Mouse (Mus musculus) kidney, postnatal 36 days (tissue): ENCODE results near the gene F3.

Experiments
- DNase-seq, 2 experiments: peaks; one replicate each; pipeline ENCODE4 v3.0.0; 2021 to 2022; ENCODE audit warnings: mixed read lengths in 2 of 2

The F3 gene

DNA sequence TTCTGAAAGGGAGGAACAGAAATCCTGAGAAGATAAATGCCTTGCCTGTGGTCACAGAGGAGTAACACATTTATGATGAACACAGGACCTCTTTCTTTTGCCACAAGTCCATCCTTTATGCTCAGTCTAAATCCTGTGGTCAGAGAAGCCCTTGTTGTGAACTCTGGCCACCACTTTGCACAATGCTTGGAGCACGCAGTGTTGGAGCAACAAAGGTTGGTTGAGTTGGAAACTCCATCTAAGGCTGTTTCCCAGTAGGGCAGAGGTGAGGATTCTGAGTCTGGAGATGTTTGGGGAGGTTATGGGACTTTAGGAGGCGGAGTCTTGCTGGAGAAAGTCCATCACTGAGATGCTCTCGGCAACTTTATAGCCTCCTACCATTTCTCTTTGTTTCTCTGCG, 16.2 kb upstream of the F3 start:
- DNase-seq, result no peak

DNA sequence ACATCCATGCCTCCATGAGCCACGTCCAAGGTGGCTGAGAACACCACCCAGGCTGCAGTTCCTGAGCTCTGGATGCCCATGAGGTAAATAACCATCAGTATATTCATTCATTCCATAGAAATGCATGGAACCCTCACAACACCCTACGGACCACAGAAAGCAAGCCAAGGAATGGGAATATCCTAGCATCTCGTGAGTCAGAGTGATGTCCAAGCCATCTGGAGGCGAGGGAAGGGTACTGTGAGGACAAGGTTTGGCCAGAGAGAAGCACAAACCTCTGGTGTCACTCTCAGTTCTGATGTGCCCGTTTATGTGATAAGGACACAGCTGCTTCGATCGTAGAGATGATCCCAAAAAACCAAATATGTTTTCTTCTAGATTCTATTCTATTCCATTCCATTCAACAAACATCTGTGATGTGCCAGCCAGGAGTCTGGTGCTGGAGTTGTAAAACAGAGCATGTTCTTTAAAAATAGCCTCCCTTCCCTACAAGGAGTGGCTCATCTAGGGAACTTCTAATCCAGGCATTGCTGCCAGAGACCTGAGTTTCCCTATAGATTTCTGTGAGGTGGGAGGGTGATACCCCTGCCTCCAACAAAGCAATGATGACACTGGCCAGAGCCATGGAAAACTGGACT, 12.3 kb upstream of the F3 start:
- DNase-seq, result no peak

DNA sequence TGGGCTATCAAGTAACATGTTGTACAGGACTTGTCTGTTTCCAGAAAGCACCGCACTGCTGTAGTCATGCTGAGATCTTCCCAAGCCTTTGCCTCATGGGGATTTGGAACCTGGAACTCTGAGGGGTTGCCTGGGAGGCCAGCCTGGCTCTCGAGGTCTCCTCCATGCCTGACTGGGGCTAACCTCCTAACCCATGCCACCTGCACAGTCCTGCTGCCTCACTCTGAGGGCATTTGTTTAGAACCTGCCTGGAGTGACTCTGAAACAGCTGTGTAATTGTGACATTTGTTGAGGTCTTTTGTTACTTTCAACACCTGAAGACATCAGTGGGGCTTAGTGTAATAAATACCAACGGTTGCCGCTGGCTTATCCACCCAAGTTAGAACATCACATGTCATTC, 11.1 kb upstream of the F3 start:
- no peak for DNase-seq

DNA sequence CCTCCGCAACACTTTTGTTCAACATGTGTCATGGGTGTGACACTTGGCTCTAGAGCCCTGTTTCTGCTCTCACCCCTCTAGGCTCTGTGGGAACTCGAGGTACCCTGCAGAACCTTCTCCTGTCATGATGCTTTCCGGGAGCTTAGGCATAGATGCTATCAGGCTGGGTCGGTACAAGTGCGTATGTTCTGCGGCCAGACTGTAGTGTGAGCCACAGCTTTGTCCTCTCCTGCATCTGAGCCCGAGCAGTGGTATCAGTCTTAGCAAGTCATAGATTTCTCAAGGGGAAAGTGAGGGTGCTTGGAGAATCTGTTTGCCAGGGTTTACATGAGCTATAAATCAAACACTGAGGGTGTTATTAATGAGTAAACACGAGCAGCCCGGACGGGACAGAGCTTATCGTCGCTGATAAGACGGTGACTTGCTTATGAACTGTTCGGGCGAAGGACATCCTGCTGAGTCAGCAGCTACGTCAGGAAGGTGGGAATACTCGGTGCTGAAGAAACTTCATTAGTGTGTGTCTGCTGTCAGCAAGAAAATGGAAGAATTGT, 10.1 kb upstream of the F3 start:
- DNase-seq, result no peak

DNA sequence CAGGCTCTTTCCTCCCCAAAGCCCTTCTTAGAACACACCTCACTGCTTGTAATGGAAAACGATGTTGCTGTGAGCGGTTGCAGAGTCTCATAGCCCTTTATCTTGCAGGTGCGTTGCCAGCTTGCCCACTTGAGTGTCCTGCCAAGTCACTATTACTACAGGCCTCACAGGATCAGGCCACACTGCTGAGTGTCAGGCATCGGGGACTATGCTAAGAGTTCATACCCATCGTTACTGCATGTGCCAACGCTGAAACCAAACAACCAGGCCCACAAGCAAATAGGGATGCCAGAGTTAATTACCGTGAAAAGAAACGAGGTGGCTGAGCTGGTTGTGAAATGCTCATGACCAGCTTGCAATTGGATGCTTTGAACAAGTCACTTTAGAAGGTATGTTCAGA, 9.5 kb upstream of the F3 start:
- peak; percentile 26 to 55 for DNase-seq

DNA sequence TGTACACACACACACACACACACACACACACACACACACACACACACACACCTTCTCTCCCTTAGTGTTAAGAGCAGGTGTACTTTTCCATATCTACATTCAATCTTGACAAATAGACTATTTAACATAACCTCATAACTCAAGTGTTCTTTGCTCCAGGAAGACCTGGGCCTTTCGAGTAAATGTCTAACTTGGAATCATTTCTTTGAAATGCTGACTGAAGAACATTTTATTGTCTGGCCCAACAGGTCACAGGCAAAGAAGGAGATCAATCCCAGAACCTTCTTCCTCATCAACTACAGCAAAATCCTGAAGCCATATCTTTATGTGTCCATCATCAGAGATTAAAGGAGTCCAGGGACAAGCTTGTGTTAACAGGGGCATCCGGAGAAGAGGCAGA, 8.9 kb upstream of the F3 start:
- DNase-seq, result no peak

DNA sequence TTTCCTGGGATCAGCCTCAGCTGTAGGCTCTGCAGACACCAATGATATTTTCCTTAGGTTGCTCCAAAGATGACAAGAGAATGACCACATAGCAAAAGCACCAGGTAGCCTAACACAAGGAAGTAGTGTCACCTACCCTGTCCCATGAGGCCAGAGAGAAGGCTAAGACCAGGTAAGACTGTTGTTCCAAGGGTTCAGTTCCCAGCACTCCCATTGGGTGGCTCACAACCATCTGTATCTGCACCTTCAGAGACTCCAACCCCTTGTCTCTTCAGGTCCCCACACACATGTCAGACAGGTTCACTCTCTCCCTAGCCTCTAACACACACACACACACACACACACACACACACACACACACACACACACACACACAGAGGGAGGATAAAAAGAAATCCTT, 8.0 kb upstream of the F3 start:
- DNase-seq, result no peak

DNA sequence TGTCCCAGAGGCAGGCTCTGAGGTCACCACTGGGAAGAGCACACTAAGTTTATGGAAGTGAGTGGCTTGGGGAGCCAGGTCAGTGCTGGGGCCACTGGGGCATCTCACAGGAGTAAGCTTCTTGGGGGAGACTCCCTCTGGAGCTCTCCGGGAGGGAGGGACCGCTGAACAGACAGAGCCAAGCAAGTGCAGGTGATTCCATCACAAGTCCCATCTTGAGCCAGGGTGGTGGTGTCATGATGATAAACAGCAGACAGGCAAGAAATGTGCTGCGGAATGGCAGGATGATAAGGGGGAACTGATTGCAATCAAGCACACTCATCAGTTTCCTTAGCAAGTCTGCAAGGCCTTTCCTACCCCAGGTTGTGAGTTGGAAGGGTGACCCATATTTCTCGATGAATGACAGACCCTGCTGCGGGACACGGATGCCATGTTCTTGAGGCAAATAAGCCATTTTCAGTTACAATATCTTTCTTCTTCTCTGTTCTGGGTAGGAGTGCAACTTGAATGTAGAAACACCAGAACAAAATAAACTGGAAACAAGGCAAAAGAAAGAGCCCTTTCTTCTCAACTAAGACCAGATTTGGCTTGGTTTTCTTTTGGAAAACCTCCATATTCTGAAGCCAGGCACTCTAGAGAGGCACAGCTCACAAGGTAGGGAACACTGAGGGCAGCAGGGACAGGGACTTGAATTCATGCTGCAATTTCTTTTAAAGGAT, 7.4 kb upstream of the F3 start:
- DNase-seq, result no peak

DNA sequence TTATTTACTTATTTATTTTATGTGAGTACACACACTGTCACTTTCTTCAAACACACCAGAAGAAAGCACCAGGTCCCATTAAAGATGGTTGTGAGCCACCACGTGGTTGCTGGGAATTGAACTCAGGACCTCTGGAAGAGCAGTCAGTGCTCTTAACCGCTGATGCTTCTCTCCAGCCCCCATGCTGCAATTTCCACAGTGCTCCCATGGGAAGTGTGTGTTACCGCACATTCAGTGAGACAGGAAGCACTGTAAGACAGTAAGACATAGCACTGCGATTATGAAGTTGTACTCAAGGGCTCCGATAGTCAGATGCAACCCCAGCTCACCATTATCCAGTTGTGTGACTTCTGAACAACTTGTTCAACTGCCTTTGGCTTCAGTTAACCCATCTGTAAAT, 6.9 kb upstream of the F3 start:
- no peak for DNase-seq

DNA sequence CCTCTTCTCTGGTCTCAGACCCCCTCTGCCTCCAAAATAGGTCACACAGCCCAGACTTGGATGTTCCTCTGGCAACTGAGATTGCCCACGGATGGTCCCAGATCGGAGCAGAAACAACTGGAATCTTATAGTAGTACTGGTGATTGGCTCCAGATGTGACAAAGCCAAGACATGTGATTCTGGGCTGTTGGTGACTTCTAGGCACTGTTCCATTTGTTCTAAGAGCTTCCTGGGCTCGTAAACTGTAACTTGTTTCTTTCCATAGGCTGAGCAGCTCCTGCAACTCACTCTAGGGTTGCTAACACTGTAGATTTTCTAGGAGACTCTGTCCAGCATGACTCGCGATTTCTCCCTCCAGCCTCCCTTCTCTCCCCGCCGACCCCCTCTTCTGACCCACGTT, 4.7 kb upstream of the F3 start:
- no peak for DNase-seq

DNA sequence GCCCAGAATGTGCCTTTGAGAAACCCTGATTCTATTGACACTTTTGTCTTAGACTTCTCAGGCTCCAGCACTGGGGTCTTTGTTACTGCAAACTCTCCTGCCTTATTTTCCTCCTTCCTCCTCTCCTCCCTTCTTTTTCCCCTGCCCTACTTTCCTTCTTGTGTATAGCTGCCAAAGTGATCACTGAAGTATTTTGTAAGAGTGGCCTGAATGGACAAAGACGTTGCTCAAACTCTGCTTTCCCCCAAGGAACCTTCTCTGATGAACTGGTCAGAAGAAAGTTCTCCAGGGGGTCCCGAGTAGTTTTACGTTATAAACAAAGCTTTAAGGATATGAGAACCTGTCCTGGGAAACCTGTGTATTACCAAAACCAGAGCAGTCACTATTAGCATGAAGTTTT, 3.6 kb upstream of the F3 start:
- DNase-seq, result no peak

DNA sequence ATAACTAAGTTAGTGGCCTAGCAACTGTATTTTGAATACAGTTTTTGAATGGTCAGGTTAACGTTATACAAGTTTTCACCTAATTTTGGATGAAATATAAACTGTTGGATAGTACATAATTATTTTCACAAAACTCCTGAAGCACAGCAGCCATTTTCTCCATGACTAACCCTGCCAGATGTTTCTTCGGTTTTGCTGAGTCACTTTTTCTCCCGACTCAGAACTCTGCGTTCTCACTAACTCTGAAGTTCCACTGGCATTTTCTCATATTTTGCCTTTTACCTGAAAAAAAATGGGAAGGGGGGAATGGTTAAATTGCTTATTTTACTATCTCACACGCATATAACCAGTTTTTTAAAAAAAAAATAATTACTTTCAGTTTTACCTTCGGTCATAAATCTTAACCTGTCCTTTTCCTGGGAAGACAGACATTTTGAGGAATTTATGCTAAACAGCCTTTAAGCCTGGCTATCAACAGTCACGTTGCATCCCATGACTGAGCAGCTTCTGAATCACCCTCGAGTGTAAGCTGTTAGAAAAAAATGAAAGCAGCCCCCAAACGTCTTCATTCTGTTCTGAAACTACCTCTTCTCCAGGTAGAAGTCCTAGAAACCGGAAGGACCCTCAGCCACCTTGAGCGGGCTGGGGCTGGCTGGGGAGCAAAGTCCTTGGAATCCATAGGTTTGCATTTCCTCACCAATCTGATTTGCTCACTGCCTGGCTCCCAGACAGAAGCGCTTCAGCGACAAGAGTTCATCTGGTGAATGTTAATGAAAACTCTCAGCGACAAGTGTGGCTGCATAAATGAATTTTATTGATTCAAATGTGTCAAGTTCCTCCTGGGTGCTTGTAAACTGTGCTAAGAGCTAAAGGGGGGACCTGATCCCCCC, 2.3 kb upstream of the F3 start:
- no peak for DNase-seq

DNA sequence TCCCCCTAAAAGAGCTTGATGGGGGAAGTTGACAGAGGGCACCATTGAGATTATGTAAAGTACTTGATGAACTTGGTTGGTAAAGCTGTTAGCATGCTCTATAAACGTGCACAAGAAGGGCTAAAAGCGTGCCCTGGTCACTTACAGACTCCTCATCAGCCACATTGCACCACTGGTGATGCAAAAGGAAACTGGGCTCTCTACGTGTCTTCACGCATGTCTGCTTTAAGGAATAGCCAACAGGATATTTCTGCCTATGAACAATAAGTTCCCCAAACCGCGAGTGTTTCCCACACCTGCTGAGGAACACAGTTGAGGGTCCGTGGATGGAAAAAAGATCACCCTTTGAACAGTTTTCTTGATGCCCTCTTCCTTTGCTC, 1.7 kb upstream of the F3 start:
- DNase-seq, result no peak

DNA sequence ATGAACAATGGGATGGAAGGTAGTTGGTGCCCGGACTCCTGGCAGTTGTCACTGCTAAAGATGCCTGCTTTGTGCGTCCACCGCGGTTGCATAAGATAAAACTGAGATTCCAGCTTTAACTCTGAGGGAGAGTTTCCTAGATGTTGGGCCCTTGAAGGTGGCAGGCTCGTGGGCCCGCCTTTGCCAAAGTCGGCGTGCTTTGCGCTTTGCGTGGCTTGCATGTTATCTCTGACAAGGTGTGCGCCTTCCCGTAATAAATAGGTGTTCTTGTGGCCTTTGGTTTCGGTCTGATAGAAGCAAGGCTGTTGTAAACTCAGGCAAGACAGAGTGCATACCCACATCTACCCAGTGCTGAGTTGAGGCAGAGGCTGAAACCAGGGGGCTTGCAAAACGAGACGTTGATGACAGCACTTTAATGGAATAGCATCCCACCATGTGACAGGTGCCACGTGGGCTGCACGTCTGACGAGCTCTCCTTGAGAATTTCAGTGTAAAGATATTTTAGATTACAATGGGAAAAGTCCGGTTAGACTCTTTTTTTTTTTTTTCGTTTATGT, 709 bp downstream of the F3 start:
- no peak for DNase-seq

DNA sequence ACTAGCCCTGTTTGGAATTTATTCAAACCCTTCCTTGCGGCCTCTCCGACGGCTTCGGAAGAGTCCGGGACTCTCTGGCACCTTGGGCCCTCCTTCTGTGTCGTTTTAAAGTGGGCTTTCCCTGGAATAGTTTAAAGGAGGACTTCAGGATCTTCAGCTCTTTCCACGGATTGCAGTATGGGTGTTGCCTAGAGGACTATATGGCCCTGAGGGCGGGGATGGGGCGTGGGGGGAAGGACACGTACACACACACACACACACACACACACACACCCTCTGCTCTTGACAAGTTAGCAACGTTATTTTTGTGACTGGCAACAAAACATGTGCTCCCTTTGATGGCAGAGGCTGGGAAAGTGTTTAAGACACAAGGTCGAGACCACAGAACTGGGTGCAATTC, 1.2 kb downstream of the F3 start:
- no peak for DNase-seq

DNA sequence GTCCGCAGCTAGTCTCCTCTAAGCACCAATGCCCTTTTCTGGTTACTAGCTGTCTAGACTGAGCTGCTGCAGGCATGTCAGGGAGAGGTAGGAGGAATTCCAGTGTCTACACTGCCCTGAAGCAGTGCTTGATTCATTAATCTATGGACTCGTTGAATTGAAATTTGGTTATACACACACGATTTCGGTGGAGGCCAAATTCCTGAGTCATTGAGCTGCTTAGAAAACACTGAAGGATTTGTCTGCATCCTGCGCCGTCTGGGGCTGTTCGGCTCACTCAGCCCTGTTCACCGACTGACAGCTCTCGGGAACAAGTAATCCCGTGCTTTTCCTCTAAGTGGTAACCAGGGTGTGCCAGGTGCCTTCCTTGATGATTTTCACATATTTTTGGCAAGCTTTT, 2.3 kb downstream of the F3 start:
- DNase-seq, result no peak

DNA sequence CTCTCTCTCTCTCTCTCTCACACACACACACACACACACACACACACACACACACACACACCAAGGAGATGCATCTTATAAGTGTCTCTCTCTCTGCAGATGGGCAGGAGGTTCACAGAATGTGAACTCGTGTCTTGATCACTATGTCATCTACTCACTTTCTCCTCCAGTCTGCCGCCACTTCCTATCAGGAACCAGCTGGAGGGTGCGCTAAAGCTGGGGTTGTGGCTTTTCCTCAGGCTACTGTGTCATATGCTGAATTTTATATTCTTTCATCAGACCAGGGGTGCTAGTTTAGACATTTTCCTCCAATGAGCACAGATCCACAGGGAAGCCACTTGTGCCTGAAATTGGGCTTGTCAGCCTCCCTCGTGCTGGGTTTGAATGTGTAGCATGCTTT, 6.3 kb downstream of the F3 start:
- no peak for DNase-seq

DNA sequence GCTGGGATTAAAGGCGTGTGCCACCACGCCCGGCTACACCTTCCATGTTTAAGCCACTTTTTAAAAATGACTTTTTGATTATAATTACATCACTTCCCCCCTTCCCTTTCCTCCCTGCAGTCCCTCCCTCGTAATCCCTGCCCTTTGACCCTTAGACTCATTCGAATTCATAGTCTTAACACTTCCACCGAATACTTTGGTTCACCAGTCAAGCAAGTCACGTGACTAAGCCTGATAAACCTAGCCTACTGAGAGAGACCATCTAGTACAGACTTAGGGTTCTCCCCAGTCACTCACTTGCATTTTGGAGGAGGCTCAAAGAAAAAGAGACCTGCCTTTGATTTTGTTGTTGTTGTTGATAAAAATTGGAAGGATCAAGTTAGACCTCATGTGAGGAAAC, 12.2 kb downstream of the F3 start:
- DNase-seq, result peak in 1 of 2 experiments; percentile 26

DNA sequence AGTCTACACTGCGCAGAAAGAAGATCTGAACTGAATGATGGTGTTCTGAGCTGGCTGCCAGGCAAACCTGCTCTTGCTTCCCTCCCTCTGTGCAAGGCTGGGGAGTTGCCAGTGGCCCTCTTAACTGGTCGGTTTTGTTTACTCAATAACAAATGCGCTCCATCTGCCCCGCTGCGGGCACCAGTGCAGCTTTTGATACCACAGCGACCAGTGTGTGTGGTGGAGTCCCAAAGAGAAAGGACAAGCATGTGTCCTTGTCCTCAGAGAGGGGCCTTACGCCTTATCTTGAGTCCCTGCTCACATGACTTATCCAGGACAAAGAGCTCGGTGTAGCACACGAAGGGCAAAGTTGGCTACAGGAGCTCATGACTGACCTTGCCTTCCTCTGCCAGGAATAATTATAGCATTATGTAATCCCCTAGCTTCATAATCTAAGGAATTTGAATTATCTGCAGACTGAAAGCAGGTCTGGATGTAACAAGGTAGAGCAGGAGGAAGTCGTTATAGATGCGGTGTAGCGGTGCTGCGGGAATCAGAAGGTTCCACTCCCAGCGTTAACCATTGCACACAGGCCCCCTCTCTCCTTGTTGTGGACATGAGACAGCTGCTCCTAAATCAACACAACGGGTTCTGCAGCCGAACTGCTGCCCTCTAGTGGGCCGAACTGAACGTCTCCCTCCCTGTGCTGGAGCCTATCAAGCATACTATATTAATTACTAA, 12.8 kb downstream of the F3 start:
- DNase-seq, result peak; percentile 87 to 91

DNA sequence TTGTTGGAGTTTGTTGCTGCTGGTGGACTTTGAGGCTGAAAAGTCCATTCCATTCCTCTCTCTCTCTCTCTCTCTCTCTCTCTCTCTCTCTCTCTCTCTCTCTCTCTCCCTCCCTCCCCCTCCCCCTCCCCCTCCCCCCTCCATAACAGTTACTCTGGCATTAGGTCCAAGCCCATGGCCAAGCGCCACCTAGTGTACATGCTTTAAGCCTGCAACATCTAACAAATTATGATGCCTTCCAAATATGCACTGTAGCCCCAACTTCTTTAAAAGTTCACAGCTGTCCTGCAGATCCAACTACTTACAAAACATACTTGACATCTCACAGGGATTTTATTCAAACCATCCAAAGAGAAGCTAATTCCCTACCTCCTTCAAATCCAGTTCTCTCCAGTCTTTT, 14.1 kb downstream of the F3 start:
- DNase-seq, result peak in 1 of 2 experiments; percentile 68

DNA sequence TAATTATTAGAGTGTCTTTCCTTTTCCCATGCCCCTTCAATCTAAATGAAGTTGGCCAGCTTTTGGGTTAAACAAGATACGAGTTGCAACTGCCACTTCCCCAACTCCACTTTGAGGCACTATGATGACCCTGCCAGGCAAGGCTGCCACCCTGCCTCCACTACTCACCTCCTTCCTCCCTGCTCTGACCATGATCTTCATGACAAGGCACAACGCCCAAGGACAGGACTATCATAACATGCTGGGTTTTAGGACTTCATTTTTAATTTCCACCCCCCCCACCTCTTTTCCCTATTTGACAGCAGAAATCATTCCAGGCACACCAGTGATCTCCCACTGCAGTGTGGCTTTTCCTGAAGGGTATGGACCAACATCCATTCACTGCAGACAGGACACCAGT, 14.6 kb downstream of the F3 start:
- no peak for DNase-seq

DNA sequence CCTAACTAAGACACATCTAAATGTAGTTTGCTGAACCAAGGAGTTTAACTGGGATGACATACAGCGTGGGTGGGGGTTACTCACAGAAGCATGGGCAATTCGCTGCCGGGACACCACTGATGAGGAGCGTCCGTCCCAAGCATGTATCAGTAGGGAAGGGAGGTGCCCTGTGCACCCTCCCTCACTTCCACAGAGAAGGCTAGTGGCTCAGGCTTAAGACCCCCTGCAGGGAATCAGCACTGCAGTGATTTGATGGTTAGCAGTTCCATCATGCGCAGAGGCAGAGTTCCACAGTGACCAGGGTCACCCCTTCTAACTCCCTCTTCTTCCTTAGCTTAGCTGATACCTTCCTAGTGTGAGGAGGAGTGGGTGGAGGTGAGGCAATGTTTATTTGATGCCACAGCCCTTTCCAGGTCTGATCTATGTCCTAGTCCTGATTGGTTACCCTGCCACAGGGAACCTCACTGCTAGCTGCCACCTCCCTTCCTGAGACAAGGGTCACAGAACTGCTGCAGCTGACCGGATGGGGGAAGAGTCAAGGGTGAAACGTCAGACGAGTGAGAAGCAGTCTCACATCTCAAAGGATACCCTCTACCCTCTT, 15.5 kb downstream of the F3 start:
- no peak for DNase-seq
